Mouse (Mus musculus): ENCODE measurements around the gene Arhgef18.
A peak's percentile ranks its signal among the peaks of the same experiment; 100 is the strongest.

The Arhgef18 gene

DNA sequence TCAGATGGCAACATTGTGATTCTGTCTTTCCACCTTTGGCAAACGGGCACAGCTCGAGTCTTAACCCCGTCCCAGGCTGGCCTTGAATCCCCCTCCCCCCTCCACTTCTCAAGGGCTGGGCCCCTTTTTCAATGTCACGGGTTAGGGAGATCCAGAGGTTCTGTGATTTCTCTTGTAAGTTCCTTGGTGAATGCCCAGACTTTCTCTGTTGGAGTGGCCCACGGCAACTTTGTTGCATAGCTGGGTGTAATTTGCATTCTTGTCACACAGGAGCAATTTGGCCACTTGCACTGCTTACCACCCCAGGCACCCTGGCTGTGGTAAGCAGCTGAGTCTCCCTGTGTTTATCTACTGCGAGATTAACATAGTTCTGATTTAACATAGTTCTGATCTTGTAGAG, 1.8 kb downstream of the Arhgef18 start:
- no peak for DNase-seq (ENCODE audit: extremely low read depth, insufficient read length, low spot score)

- DNase-seq (ENCODE audit: extremely low read depth, insufficient read length, low spot score), result no peak
These were observed 2.4 kb downstream of the Arhgef18 start for GRCm38 (mm10) chr8:3395246-3395645.

DNA sequence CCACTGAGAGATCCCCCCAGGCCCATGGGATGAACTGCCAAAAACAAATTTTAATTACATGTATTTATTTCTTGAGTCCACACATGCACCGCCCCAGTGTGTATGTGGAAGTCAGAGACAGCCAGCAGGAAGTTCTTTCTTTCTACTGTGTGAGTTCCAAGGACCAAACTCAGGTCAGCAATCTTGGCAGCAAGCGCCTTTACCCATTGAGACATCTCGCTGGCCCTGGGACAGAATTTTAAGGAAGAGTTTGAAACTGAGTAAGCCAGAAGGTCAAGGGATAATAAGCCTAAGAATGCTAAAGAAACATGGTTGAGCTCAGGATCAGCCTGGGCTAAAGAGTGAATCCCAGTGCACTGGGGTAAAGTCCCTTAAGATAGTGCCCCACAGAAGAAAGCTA, 4.8 kb downstream of the Arhgef18 start:
- no peak for DNase-seq (ENCODE audit: extremely low read depth, insufficient read length, low spot score)

DNA sequence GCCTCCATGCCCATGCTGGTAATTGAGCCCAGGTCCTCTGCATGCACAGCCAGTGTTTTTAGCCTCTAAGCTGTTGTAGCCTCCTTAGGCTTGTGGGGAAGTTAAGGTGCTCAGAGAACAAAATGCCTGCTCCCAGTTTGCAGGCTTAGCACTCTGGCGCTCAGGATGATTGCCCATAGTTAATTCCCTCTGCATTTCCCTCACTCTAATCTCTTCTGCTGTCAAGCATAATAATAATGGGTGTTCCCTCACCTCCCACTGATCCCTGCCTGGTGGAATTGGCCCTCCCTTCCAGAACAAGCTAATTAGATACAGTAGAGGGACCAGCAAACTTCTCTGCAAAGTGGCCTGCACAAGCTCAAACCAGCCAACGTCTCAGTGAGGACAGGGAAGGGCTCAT, 7.7 kb downstream of the Arhgef18 start:
- no peak for DNase-seq (ENCODE audit: extremely low read depth, insufficient read length, low spot score)

DNA sequence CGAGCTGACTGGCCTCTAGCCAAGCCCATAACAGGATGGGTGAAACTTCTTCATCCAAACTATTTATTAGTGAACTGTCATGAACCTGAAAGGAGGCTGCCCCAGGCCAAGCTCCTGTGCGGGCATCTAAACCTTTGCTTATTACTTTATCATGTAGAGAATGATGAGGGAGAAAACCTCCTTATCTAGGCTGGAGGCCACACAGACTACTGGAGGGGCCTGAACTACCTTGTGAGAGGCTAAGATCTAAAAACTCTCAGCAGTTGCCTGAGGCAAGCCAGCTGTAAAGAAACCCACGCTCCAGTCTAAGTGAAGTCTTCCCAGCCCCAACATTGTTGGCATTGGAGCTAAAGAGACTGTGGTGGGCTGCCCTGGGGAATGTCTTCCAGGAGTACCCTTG, 14.6 kb downstream of the Arhgef18 start:
- no peak for DNase-seq (ENCODE audit: extremely low read depth, insufficient read length, low spot score)

- DNase-seq (ENCODE audit: extremely low read depth, insufficient read length, low spot score), result no peak
These were observed 18.3 kb downstream of the Arhgef18 start for GRCm38 (mm10) chr8:3411085-3411484.

- DNase-seq (ENCODE audit: extremely low read depth, insufficient read length, low spot score), result peak; percentile 73
These were observed 19.1 kb downstream of the Arhgef18 start for GRCm38 (mm10) chr8:3411901-3412301.

- DNase-seq (ENCODE audit: extremely low read depth, insufficient read length, low spot score), result no peak
These were observed 20.0 kb downstream of the Arhgef18 start for GRCm38 (mm10) chr8:3412816-3413215.

DNA sequence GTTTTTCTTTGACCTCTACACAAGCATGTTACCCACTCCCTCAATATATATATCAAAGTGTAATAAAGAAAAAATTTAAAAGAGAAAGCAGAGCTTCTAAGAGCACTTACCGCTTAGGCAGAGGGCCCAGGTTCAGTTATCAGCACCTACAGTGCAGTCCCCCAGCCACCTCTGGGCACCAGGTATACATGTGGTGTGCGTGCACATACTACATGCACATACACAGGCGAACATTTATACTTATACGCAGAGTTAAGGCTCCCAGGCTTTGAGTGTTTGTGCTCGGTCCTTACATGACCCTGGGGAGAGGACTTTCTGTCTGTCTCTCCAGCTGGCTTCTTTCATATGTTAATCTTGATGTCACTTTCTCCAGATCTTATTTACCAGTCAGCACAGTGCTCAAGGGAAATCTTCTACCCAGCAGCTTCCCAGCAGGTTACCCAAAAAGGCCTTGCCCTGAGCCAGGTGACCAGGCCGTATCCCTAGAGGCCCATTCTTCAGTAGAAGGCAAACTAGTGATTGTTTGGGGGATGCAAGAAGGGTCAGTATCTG, 21.9 kb downstream of the Arhgef18 start:
- DNase-seq (ENCODE audit: extremely low read depth, insufficient read length, low spot score), result no peak

- DNase-seq (ENCODE audit: extremely low read depth, insufficient read length, low spot score), result no peak
These were observed 22.5 kb downstream of the Arhgef18 start for GRCm38 (mm10) chr8:3415259-3415658.

DNA sequence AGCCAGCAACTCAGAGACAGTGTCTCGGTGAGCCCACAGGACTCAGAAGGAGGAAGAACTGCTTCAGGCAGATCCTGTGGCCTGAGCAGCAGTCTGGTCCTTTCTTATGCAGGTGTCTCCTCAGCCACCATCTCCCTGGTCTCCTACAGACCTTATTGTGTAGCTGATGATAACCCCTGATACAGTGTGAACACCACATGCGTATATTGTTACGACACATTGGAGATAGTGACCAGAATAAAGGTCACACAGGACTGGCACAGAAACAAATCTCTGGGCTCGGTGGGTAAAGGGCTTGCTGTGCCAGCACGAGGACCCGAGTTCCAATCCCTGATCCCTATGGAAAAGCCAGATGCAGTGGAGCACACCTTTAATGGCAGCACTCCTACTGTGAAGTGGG, 22.9 kb downstream of the Arhgef18 start:
- DNase-seq (ENCODE audit: extremely low read depth, insufficient read length, low spot score), result no peak

GRCm38 (mm10) chr8:3416846-3417245, 24.0 kb downstream of the Arhgef18 start:
- no peak for DNase-seq (ENCODE audit: extremely low read depth, insufficient read length, low spot score)

- no peak for DNase-seq (ENCODE audit: extremely low read depth, insufficient read length, low spot score)
These were observed 24.6 kb downstream of the Arhgef18 start for GRCm38 (mm10) chr8:3417455-3417854.

DNA sequence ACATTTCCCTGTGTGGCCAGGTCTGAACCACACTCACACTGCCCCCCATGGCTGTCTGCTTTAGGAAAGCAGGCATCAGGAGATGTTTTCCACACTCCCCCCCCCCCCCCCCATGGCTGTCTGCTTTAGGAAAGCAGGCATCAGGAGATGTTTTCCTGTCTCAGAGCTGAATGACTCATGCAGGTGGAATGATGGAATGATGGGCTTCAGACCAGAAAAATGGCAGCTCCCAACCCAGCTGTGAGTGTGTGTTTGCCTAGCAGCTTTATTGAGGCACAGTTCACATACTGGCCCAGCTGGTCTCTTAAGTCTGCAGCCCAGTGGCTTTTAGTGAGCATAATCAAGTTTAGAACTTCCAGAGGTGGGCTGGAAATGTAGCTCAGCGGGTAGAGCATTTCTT, 25.3 kb downstream of the Arhgef18 start:
- peak; percentile 81 for DNase-seq (ENCODE audit: extremely low read depth, insufficient read length, low spot score)

DNA sequence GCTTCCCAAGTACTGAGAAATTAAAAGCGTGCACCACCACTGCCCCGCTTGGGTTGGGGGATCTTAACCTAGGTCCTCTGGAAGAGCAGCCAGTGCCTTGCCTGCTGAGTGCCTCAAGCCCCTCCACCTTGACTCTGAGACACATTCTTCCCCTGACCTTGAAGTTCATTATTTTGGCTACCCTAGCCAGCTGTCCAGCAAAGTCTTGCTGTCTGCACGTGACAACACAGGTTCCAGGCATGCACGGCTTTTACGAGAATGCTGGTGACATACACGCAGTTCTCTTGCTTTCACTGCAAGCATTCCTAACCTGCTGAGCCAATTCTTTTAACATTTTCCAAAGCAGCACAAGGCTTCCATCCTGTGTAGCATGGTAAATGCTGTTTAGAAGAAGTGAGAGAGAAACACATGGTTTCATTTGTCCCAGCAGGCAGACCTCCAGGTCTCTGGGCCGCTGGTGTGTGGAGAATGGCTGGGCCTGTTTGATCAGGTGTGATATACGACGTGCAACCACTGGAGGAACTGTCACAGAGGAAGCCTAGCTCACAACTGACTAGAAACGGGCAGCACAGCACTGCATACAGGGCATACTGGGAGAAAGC, 27.4 kb downstream of the Arhgef18 start:
- DNase-seq (ENCODE audit: extremely low read depth, insufficient read length, low spot score), result no peak

DNA sequence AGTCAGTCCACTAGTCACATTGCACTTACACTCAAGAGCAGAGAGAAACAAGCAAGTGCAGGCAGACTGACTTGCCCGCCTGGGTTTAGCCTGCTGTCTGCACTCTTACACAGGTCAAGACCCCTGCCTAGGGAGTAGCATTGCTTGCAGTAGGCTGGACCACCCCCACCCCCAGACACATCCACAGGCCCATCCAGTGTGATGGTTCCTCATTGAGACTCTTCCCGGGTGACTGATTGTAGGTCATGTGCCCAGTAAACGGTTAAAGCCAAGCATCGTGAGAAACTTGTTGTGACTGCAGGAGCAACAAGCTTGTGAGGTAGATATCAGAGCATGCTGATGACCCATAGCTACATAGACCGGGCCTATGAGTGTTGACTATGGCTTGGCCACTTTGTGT, 28.7 kb downstream of the Arhgef18 start:
- no peak for DNase-seq (ENCODE audit: extremely low read depth, insufficient read length, low spot score)

DNA sequence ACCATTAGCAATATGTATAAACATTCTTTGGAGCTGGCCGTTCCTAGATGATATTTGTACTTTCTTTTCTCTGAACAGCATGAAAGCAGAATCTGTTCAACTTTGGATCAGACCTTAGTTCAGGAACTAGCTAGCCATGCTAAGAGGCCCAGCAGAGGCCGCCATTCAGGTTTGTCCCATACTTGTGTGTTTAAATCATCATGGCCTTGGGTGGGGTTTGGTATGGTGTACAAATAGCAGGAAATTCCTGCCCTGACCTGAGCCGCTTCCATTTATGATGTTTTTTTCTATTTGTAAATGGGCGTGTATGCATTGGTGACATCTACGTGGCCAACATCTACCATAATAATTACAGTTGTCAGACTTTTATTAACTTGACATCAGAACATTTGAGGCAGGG, 32.4 kb downstream of the Arhgef18 start:
- no peak for DNase-seq (ENCODE audit: extremely low read depth, insufficient read length, low spot score)

DNA sequence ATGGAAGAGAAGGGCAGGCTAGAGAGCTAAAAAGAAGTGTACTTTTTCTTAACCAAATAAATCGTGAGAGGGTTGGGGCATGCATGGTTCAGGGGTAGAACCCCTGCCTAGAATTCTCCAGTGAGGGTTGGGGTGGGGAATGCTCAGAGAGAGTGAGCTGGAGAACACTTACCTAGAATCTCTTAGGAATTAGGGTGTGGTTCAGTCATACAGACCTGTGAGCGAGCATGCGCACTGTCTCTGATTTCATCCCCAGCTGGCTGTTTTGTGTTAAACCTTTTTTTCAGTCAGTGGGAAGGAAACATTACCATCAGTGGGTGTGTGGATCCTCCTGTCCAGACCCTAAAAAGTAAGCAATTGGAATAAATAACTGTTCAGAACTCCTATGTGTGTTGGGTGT, 33.4 kb downstream of the Arhgef18 start:
- no peak for DNase-seq (ENCODE audit: extremely low read depth, insufficient read length, low spot score)

GRCm38 (mm10) chr8:3428426-3428825, 35.6 kb downstream of the Arhgef18 start:
- DNase-seq (ENCODE audit: extremely low read depth, insufficient read length, low spot score), result no peak

DNA sequence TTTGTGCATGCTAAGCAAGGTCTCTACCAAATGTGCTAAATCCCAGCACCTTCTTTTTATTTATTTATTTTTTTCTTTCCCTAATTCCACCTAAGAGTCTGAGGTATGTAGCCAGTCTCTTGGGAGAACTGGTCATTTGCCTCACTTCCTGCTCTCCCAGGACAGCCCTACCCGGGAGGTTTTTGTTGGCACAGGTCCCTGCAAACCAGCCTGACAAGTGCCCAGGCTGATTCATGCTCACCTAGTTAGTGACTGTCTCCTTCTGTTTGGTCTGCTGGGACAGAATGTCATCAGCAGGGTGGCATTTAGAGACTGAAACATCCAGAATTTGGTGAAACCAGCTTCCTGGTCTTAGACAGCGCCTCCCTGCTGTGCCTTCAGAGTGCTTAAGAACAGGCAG, 37.2 kb downstream of the Arhgef18 start:
- peak; percentile 82 for DNase-seq (ENCODE audit: extremely low read depth, insufficient read length, low spot score)

GRCm38 (mm10) chr8:3431113-3431512, 38.3 kb downstream of the Arhgef18 start:
- DNase-seq (ENCODE audit: extremely low read depth, insufficient read length, low spot score), result no peak

DNA sequence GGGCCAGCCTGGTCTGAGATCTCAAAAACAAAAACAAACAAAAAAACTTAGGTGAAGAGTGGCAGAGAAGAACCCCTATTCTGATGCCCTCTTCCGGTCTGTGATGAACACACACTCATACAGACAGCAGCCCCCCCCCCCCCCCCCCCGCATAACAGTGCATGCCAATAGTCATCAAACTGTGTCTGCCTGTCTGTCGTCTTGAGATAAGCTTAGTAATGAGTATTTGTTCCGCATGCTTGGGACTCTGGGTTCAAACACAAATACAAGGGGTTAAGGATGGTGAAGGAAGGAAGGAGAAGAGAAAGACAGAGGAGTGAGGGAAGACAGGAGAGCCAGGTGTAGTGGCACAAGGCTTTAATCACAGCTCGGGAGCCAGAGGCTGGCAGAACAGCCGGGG, 43.7 kb downstream of the Arhgef18 start:
- DNase-seq (ENCODE audit: extremely low read depth, insufficient read length, low spot score), result no peak

DNA sequence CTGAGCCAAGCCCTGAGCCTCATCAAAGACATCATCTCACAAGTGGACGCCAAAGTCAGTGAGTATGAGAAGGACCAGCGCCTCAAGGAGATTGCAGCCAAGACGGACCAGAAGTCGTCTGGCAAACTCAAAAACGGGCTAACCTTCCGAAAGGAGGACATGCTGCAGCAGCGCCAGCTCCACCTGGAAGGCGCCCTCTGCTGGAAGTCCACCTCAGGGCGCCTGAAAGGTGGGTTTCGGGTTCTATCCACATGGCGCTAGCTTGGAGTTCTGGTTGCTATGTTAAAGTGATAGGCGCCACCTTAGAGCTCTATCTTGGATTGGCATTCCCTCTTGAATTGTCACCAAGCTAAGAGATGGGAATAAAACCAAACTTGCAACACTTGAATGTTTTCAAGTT, 46.7 kb downstream of the Arhgef18 start:
- no peak for DNase-seq (ENCODE audit: extremely low read depth, insufficient read length, low spot score)

Data from 3134 (cell line).